Mouse (Mus musculus) stomach, embryonic 14.5 days (tissue): ENCODE measurements around the gene H2-Ob. TPM values are rescaled to one million over a fixed set of nuclear protein-coding genes. Genes with fewer than 3 reads are reported as not detected.

ENCODE experiments used
- polyA plus RNA-seq: library from polyadenylated mRNA; unstranded; fragments of >200 nt; fragmentation: Nextera tagmentation; extraction: Ambion mirVana; gene quantifications from 2 replicates; pipeline ENCODE4 v1.2.1, GENCODE M21; 2014

The H2-Ob gene
- polyA plus RNA-seq, 1 experiment from 2014 or later: 0.54 TPM

Other genes starting within 250 kb of the H2-Ob start
- gene H2-K1, start 238.6 kb upstream of the H2-Ob start, polyA plus RNA-seq: 38.3 and 38.8 TPM in 2 replicates
- 7.5 and 8.6 TPM in 2 replicates for gene Ring1, start 214.2 kb upstream of the H2-Ob start, polyA plus RNA-seq
- 41.7 and 44.9 TPM in 2 replicates for gene H2-Ke6, start 210.8 kb upstream of the H2-Ob start, polyA plus RNA-seq
- 81.3 and 91.7 TPM in 2 replicates for gene Slc39a7, start 207.2 kb upstream of the H2-Ob start, polyA plus RNA-seq
- 21.7 and 22.4 TPM in 2 replicates for gene Rxrb, start 207.1 kb upstream of the H2-Ob start, polyA plus RNA-seq
- gene Col11a2, start 199.5 kb upstream of the H2-Ob start, polyA plus RNA-seq: 0.32 and 1.2 TPM in 2 replicates
- 0.65 and 1.1 TPM in 2 replicates for gene H2-Oa, start 146.6 kb upstream of the H2-Ob start, polyA plus RNA-seq
- gene H2-DMa, start 119.4 kb upstream of the H2-Ob start, polyA plus RNA-seq: 11.9 and 15.1 TPM in 2 replicates
- 150 and 152 TPM in 2 replicates for gene Brd2, start 116.3 kb upstream of the H2-Ob start, polyA plus RNA-seq
- gene H2-DMb2, start 95.6 kb upstream of the H2-Ob start, polyA plus RNA-seq: 0.35 and 0.38 TPM in 2 replicates
- gene H2-DMb1, start 85.8 kb upstream of the H2-Ob start, polyA plus RNA-seq: 1.4 and 1.6 TPM in 2 replicates
- 5.2 and 7.2 TPM in 2 replicates for gene Tap1, start 51.4 kb upstream of the H2-Ob start, polyA plus RNA-seq
- 3.4 and 4.4 TPM in 2 replicates for gene Psmb9, start 51.1 kb upstream of the H2-Ob start, polyA plus RNA-seq
- 5.9 and 8.3 TPM in 2 replicates for gene Psmb8, start 41.2 kb upstream of the H2-Ob start, polyA plus RNA-seq
- gene Tap2, start 35.4 kb upstream of the H2-Ob start, polyA plus RNA-seq: 1.6 and 2.4 TPM in 2 replicates
- gene H2-Ab1, start 18.8 kb downstream of the H2-Ob start, polyA plus RNA-seq: 9.4 and 12.6 TPM in 2 replicates
- gene H2-Aa, start 48.9 kb downstream of the H2-Ob start, polyA plus RNA-seq: 3.0 and 4.4 TPM in 2 replicates
- gene H2-Eb1, start 67.0 kb downstream of the H2-Ob start, polyA plus RNA-seq: 2.8 and 2.9 TPM in 2 replicates
- not detected in 2 replicates for gene H2-Eb2, start 86.8 kb downstream of the H2-Ob start, polyA plus RNA-seq
- 0.10 and 0.13 TPM in 2 replicates for gene Btnl2, start 115.9 kb downstream of the H2-Ob start, polyA plus RNA-seq
- not detected in 2 replicates for gene Btnl1, start 138.2 kb downstream of the H2-Ob start, polyA plus RNA-seq
- 0.85 and 1.2 TPM in 2 replicates for gene BC051142, start 159.9 kb downstream of the H2-Ob start, polyA plus RNA-seq
- 0.18 TPM in 1 of 2 replicates, not detected in the other for gene Btnl4, start 238.4 kb downstream of the H2-Ob start, polyA plus RNA-seq